Mouse (Mus musculus) kidney, adult 10 weeks (tissue): Measurements from ENCODE around the gene Cib2. TPM values are rescaled to one million over a fixed set of nuclear protein-coding genes. Genes with fewer than 3 reads are reported as not detected.

Experiments used
- polyA plus RNA-seq: library from polyadenylated mRNA; stranded (reverse); fragments of 350-450 nt; fragmentation: Illumina TruSeq; extraction: RNeasy Lipid Tissue Mini Kit (QIAGEN cat#74804); gene quantifications from one replicate; pipeline ENCODE4 v1.2.3, GENCODE M21; 2014; ENCODE audit warnings: low read depth, low replicate concordance

The Cib2 gene
- 0.40 TPM for polyA plus RNA-seq

GRCm38 (mm10) chr9:54559771-54560471 is at the start of gene Cib2:
TSS of gene Cib2 (minus strand) at chr9:54560218.

GRCm38 (mm10) chr9:54586199-54587061 is 26.4 kb upstream of the Cib2 start, which contains the start of gene Idh3a:
TSS of gene Idh3a (plus strand) at chr9:54586334.

GRCm38 (mm10) chr9:54538684-54539083 is 21.3 kb downstream of the Cib2 start, which contains the start of gene Sh2d7:
TSS of gene Sh2d7 (plus strand) at chr9:54538984.

GRCm38 (mm10) chr9:54501453-54502110 is 58.4 kb downstream of the Cib2 start, which contains the start of gene Dmxl2:
TSS of gene Dmxl2 (minus strand) at chr9:54501626.

Other genes with a start within 250 kb of the Cib2 start
- gene Dmxl2, start 58.6 kb downstream of the Cib2 start, polyA plus RNA-seq = 50.1 TPM
- not detected for gene Sh2d7, start 21.2 kb downstream of the Cib2 start, polyA plus RNA-seq
- gene Idh3a, start 26.1 kb upstream of the Cib2 start, polyA plus RNA-seq = 376 TPM
- not detected for gene Acsbg1, start 101.7 kb upstream of the Cib2 start, polyA plus RNA-seq
- 20.3 TPM for gene Dnaja4, start 138.7 kb upstream of the Cib2 start, polyA plus RNA-seq
- gene Wdr61, start 174.3 kb upstream of the Cib2 start, polyA plus RNA-seq = 107 TPM
- not detected for gene Crabp1, start 204.5 kb upstream of the Cib2 start, polyA plus RNA-seq